Mouse (Mus musculus) forebrain, postnatal 0 days (tissue): Measurements from ENCODE around the gene Ect2l. TPM values are rescaled to one million over a fixed set of nuclear protein-coding genes. Genes with fewer than 3 reads are reported as not detected.
A peak's percentile ranks its signal among the peaks of the same experiment; 100 is the strongest.

Source experiments
- ATAC-seq: fragments of 200-750 bp; cut with Nextera tagmentation; 2 replicates; pipeline ENCODE4 v1.8.0; 2017; ENCODE audit warnings: mild to moderate bottlenecking, moderate library complexity
- DNase-seq: peaks from one replicate; pipeline ENCODE4 v3.0.0-alpha.2; 2015
- H3K27ac ChIP-seq: fragments of 300-500 bp; sonication (generic); 2 replicates; pipeline ENCODE4 v1.5.1; 2014; ENCODE audit warnings: low read depth, mild to moderate bottlenecking, antibody characterized with exemption, low read length, moderate library complexity, mixed read lengths
- H3K27me3 ChIP-seq: fragments of 300-500 bp; sonication (generic); 2 replicates; pipeline ENCODE4 v1.6.1; 2014; ENCODE audit warnings: mild to moderate bottlenecking, low read length, mixed read lengths; ENCODE audit not compliant: insufficient read depth
- H3K36me3 ChIP-seq: fragments of 300-500 bp; sonication (generic); 2 replicates; pipeline ENCODE4 v1.6.1; 2014; ENCODE audit warnings: mild to moderate bottlenecking, moderate library complexity; ENCODE audit not compliant: insufficient read depth
- H3K4me1 ChIP-seq: fragments of 300-500 bp; sonication (generic); 2 replicates; pipeline ENCODE4 v1.6.1; 2014; ENCODE audit warnings: antibody characterized with exemption; ENCODE audit not compliant: insufficient read depth
- H3K4me2 ChIP-seq: fragments of 300-500 bp; sonication (generic); 2 replicates; pipeline ENCODE4 v1.6.1; 2014; ENCODE audit warnings: low read depth, mild to moderate bottlenecking, moderate library complexity
- H3K4me3 ChIP-seq: fragments of 300-500 bp; sonication (generic); 2 replicates; pipeline ENCODE4 v1.5.1; 2014; ENCODE audit warnings: low read depth, low read length, mixed read lengths
- H3K9ac ChIP-seq: fragments of 300-500 bp; sonication (generic); 2 replicates; pipeline ENCODE4 v1.6.1; 2014; ENCODE audit warnings: mild to moderate bottlenecking
- H3K9me3 ChIP-seq: fragments of 300-500 bp; sonication (generic); 2 replicates; pipeline ENCODE4 v1.6.1; 2016; ENCODE audit warnings: low read length
- CTCF ChIP-seq: sonication (generic); IDR thresholded peaks from 2 replicates; pipeline ENCODE4 v1.5.1; 2016; ENCODE audit warnings: antibody characterized with exemption, control low read depth, low read depth
- WGBS: fragments of 180-500 bp; shearing (Covaris S2); extraction: QIAGEN DNeasy Blood & Tissue Kit; methylation state at CpG from one replicate; pipeline ENCODE4 v1.1.7; 2014; 5-methylcytosine and 5-hydroxymethylcytosine counted together
- polyA plus RNA-seq: library from polyadenylated mRNA; unstranded; fragments of >200 nt; fragmentation: Nextera tagmentation; extraction: Ambion mirVana; gene quantifications from 2 replicates; pipeline ENCODE4 v1.2.1, GENCODE M21; 2015
- total RNA-seq: library from RNA; depleted of rRNA; stranded (reverse); fragments of >200 nt; gene quantifications from 2 replicates; pipeline ENCODE4 v1.2.3, GENCODE M21; 2014

The Ect2l gene
- total and polyA plus RNA-seq, 2 experiments from 2014 or later = 0.58 TPM; not detected in 1

- Histone ChIP-seq H3K9me3 (no peaks in the 10 kb centered on the region), H3K4me2 (no peak overlapping the region), H3K27ac (no peak overlapping the region), H3K4me1 (no peaks in the 10 kb centered on the region), H3K4me3 (no peak overlapping the region), H3K36me3 (no peaks in the 10 kb centered on the region), H3K9ac (no peak overlapping the region), H3K27me3 (no peaks in the 10 kb centered on the region)
- TF ChIP-seq CTCF = no peak
- 63% methylated on average over 9 of the region's 9 CpGs for WGBS
- ATAC-seq (peak; percentile 22; the same call in 1 of the 2 replicates), DNase-seq (no peak)
These were observed 10.0 kb downstream of the Ect2l start for GRCm38 (mm10) chr10:18200656-18201055.

- H3K27ac ChIP-seq = no peak overlapping the region
- H3K9ac ChIP-seq = no peak overlapping the region
- no peaks in the 10 kb centered on the region for H3K27me3 ChIP-seq
- no peak for DNase-seq
- WGBS = 78% methylated on average over 4 of the region's 4 CpGs
- no peak overlapping the region for H3K4me3 ChIP-seq
- no peaks in the 10 kb centered on the region for H3K9me3 ChIP-seq
- no peak overlapping the region for H3K4me2 ChIP-seq
- TF ChIP-seq CTCF = no peak
- no peaks in the 10 kb centered on the region for H3K36me3 ChIP-seq
- no peaks in the 10 kb centered on the region for H3K4me1 ChIP-seq
- ATAC-seq = no peak
These were observed 10.8 kb downstream of the Ect2l start for GRCm38 (mm10) chr10:18199919-18200318.

GRCm38 (mm10) chr10:18198286-18199015, 12.2 kb downstream of the Ect2l start:
- no peak for ATAC-seq
- no peaks in the 10 kb centered on the region for H3K9me3 ChIP-seq
- no peak overlapping the region for H3K9ac ChIP-seq
- WGBS = 84% methylated on average over 5 of the region's 5 CpGs
- no peak overlapping the region for H3K4me3 ChIP-seq
- DNase-seq = no peak
- H3K36me3 ChIP-seq = no peaks in the 10 kb centered on the region
- H3K27me3 ChIP-seq = no peaks in the 10 kb centered on the region
- no peak overlapping the region for H3K27ac ChIP-seq
- no peak for TF ChIP-seq CTCF
- no peaks in the 10 kb centered on the region for H3K4me1 ChIP-seq
- H3K4me2 ChIP-seq = no peak overlapping the region

DNA sequence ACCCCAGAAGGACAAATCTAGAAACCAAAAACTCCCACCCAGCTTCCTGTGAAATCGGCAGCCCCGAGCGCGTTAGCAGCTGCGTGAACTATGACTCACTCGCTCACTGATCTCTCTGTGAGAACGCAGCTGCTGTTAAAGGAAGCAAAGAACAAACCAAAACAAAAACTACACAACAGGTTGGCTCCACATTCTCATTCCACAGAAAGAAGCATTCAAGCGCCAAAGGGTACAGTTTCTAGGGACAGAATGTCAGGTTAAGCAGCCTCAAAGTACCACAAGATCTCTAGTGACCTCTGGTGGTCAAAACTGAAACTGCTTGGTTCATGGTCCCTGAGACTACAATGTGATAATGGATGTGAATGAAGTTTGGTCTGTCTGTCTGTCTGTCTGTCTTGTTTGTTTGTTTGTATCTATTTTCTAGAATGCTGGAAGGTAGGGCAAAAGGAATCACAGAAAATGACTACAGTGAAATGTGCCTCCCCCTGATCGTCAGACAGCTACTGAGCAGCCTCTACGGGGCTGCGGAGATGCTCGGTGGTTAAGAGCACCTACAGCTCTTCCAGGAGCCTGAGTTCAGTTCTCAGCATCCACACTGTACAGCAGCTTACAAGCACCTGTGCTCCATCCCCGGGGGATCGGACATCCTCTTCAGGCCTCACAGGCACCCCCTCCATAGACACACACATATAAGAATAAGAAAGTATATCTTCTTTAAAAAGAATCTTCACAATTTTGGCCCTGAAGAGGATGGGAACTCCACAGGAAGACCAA, 13.3 kb downstream of the Ect2l start:
- H3K4me1 ChIP-seq = no peaks in the 10 kb centered on the region
- peak; percentile 95 for TF ChIP-seq CTCF
- H3K9me3 ChIP-seq = no peaks in the 10 kb centered on the region
- no peak overlapping the region for H3K9ac ChIP-seq
- peak overlapping the region; percentile 19 for H3K4me3 ChIP-seq
- peak; percentile 88 for DNase-seq
- H3K27ac ChIP-seq = no peak overlapping the region
- no peaks in the 10 kb centered on the region for H3K27me3 ChIP-seq
- H3K36me3 ChIP-seq = no peaks in the 10 kb centered on the region
- H3K4me2 ChIP-seq = peak overlapping the region; percentile 41
- peak; percentile 82 for ATAC-seq
- 54% methylated on average over 14 of the region's 14 CpGs for WGBS

- Histone ChIP-seq H3K27ac (no peak overlapping the region), H3K9me3 (no peaks in the 10 kb centered on the region), H3K4me2 (no peak overlapping the region), H3K36me3 (no peaks in the 10 kb centered on the region), H3K27me3 (no peaks in the 10 kb centered on the region), H3K4me1 (no peaks in the 10 kb centered on the region), H3K9ac (no peak overlapping the region), H3K4me3 (no peak overlapping the region)
- ATAC-seq (no peak), DNase-seq (no peak)
- WGBS = 79% methylated on average over 14 of the region's 14 CpGs
- no peak for TF ChIP-seq CTCF
These were observed 16.0 kb downstream of the Ect2l start for GRCm38 (mm10) chr10:18194737-18195141.

GRCm38 (mm10) chr10:18194156-18194555, 16.5 kb downstream of the Ect2l start:
- no peaks in the 10 kb centered on the region for H3K9me3 ChIP-seq
- no peak for DNase-seq
- TF ChIP-seq CTCF = no peak
- no peak overlapping the region for H3K4me2 ChIP-seq
- H3K27me3 ChIP-seq = no peaks in the 10 kb centered on the region
- WGBS = 86% methylated on average over 11 of the region's 11 CpGs
- H3K9ac ChIP-seq = no peak overlapping the region
- H3K4me1 ChIP-seq = no peaks in the 10 kb centered on the region
- H3K4me3 ChIP-seq = no peak overlapping the region
- no peak overlapping the region for H3K27ac ChIP-seq
- ATAC-seq = no peak
- no peaks in the 10 kb centered on the region for H3K36me3 ChIP-seq

GRCm38 (mm10) chr10:18193221-18193620, 17.5 kb downstream of the Ect2l start:
- H3K36me3 ChIP-seq = no peaks in the 10 kb centered on the region
- WGBS = 85% methylated on average over 11 of the region's 11 CpGs
- no peaks in the 10 kb centered on the region for H3K4me1 ChIP-seq
- H3K9me3 ChIP-seq = no peaks in the 10 kb centered on the region
- no peak overlapping the region for H3K9ac ChIP-seq
- TF ChIP-seq CTCF = no peak
- no peaks in the 10 kb centered on the region for H3K27me3 ChIP-seq
- H3K4me2 ChIP-seq = no peak overlapping the region
- no peak for DNase-seq
- no peak for ATAC-seq
- no peak overlapping the region for H3K4me3 ChIP-seq
- H3K27ac ChIP-seq = no peak overlapping the region
